Mouse (Mus musculus) intestine, postnatal 0 days (tissue): ENCODE data around the gene Inhbb. TPM values are rescaled to one million over a fixed set of nuclear protein-coding genes. Genes with fewer than 3 reads are reported as not detected.

Source experiments
- ATAC-seq: fragments of 200-750 bp; cut with Nextera tagmentation; 2 replicates; pipeline ENCODE4 v1.8.0; 2017; ENCODE audit warnings: mild to moderate bottlenecking, moderate TSS enrichment, moderate library complexity
- H3K27ac ChIP-seq: fragments of 300-500 bp; sonication (generic); 2 replicates; pipeline ENCODE4 v1.5.1; 2014; ENCODE audit warnings: mild to moderate bottlenecking, low read depth, low read length, moderate library complexity
- H3K27me3 ChIP-seq: fragments of 300-500 bp; sonication (generic); replicated peaks from 2 replicates; pipeline ENCODE4 v1.6.1; 2014; ENCODE audit warnings: low read length, mixed read lengths; ENCODE audit not compliant: control insufficient read depth, insufficient read depth
- H3K36me3 ChIP-seq: fragments of 300-500 bp; sonication (generic); 2 replicates; pipeline ENCODE4 v1.6.1; 2014; ENCODE audit warnings: mild to moderate bottlenecking, moderate library complexity; ENCODE audit not compliant: control insufficient read depth, insufficient read depth
- H3K4me1 ChIP-seq: fragments of 300-500 bp; sonication (generic); replicated peaks from 2 replicates; pipeline ENCODE4 v1.6.1; 2014; ENCODE audit warnings: antibody characterized with exemption, low read length, mixed read lengths; ENCODE audit not compliant: control insufficient read depth, insufficient read depth
- H3K4me2 ChIP-seq: fragments of 300-500 bp; sonication (generic); replicated peaks from 2 replicates; pipeline ENCODE4 v1.6.1; 2014; ENCODE audit warnings: low read depth, mild to moderate bottlenecking, moderate library complexity
- H3K4me3 ChIP-seq: fragments of 300-500 bp; sonication (generic); 2 replicates; pipeline ENCODE4 v1.5.1; 2014; ENCODE audit warnings: low read depth, low read length
- H3K9ac ChIP-seq: fragments of 300-500 bp; sonication (generic); 2 replicates; pipeline ENCODE4 v1.6.1; 2014; ENCODE audit warnings: mild to moderate bottlenecking, low read depth, low read length
- H3K9me3 ChIP-seq: fragments of 300-500 bp; sonication (generic); 2 replicates; pipeline ENCODE4 v1.6.1; 2016; ENCODE audit warnings: mixed run types; ENCODE audit not compliant: control insufficient read depth
- CTCF ChIP-seq: sonication (generic); IDR thresholded peaks from 2 replicates; pipeline ENCODE4 v1.5.1; 2016; ENCODE audit warnings: low read depth, mild to moderate bottlenecking, control low read depth, antibody characterized with exemption, moderate library complexity
- WGBS: fragments of 180-500 bp; shearing (Covaris S2); extraction: QIAGEN DNeasy Blood & Tissue Kit; methylation state at CpG from one replicate; pipeline ENCODE4 v1.1.7; 2014; 5-methylcytosine and 5-hydroxymethylcytosine counted together
- polyA plus RNA-seq: library from polyadenylated mRNA; unstranded; fragments of >200 nt; fragmentation: Nextera tagmentation; extraction: Ambion mirVana; gene quantifications from 2 replicates; pipeline ENCODE4 v1.2.1, GENCODE M21; 2015

Inhbb gene
- polyA plus RNA-seq, 1 experiment from 2014 or later = 0.20 TPM

- Histone ChIP-seq H3K27me3 (no peaks in the 10 kb centered on the region), H3K9ac (no peak overlapping the region), H3K4me2 (no peak overlapping the region), H3K4me1 (no peaks in the 10 kb centered on the region), H3K27ac (no peak overlapping the region), H3K9me3 (no peaks in the 10 kb centered on the region), H3K36me3 (no peaks in the 10 kb centered on the region), H3K4me3 (no peak overlapping the region)
- 82% methylated on average over 12 of the region's 12 CpGs for WGBS
- TF ChIP-seq CTCF = no peak
- ATAC-seq = no peak
Observed at GRCm38 (mm10) chr1:119367546-119367945, 54.5 kb downstream of the Inhbb start.

GRCm38 (mm10) chr1:119366315-119366714, 55.7 kb downstream of the Inhbb start:
- no peak for TF ChIP-seq CTCF

More at GRCm38 (mm10) chr1:119366315-119366714, 55.7 kb downstream of the Inhbb start:
- Histone ChIP-seq H3K9ac (no peak overlapping the region), H3K4me3 (no peak overlapping the region), H3K9me3 (no peaks in the 10 kb centered on the region), H3K4me2 (no peak overlapping the region), H3K36me3 (no peaks in the 10 kb centered on the region), H3K27me3 (no peaks in the 10 kb centered on the region), H3K27ac (no peak overlapping the region), H3K4me1 (no peaks in the 10 kb centered on the region)
- WGBS = 73% methylated on average over 6 of the region's 6 CpGs
- no peak for ATAC-seq

Other genes starting within 250 kb of the Inhbb start
- 145 and 152 TPM in 2 replicates for gene Ralb, start 82.5 kb upstream of the Inhbb start, polyA plus RNA-seq
- gene Tmem185b, start 103.9 kb upstream of the Inhbb start, polyA plus RNA-seq = 21.6 and 25.1 TPM in 2 replicates
- 14.3 and 17.5 TPM in 2 replicates for gene Epb41l5, start 226.8 kb upstream of the Inhbb start, polyA plus RNA-seq